Mouse (Mus musculus): ENCODE measurements around the gene Sln.

Sln gene

DNA sequence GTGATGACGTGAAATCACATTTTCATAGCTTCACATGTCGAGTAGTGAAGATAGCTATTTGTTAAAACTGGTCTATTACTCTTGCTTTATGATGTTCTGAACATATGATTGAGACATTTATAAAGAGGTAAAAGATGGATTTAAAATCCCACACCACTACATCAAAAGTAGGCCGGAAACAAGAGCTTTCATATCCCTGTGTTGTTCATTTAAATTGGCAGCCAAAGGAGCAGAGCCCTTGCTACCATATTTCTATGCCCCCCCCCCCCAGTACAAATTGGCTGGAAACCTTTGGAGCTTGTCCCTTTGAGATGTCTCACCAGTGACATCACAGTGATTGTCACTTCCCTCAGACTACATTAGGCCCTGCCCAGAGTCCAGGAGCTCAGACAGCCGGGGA lies at the start of gene Sln:
Gene Sln, plus strand, starts transcription at position 301 of the 400 bp plus-strand sequence.
- no peak for DNase-seq (ENCODE audit: low read depth in 1 of 2, low spot score in 2 of 2)

DNA sequence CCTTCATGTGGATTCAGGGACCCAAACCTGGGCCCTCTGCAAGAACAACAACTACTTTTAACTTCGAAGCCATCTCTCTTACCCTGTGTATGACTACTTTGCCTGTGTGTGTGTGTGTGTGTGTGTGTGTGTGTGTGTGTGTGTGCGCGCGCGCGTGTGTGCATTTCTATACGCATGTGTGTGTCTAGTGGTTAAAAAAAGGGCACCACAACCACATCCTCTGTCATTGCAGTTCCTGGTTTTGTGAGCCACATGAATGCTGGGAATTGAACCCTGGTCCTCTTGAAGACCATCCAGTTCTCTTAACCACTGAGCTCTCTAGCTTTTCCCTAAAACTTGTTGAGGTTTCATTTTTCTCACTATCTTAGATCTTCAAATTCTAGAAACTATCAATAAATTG lies 47.0 kb upstream of the Sln start:
- DNase-seq (ENCODE audit: low read depth in 1 of 2, low spot score in 2 of 2), result no peak

DNA sequence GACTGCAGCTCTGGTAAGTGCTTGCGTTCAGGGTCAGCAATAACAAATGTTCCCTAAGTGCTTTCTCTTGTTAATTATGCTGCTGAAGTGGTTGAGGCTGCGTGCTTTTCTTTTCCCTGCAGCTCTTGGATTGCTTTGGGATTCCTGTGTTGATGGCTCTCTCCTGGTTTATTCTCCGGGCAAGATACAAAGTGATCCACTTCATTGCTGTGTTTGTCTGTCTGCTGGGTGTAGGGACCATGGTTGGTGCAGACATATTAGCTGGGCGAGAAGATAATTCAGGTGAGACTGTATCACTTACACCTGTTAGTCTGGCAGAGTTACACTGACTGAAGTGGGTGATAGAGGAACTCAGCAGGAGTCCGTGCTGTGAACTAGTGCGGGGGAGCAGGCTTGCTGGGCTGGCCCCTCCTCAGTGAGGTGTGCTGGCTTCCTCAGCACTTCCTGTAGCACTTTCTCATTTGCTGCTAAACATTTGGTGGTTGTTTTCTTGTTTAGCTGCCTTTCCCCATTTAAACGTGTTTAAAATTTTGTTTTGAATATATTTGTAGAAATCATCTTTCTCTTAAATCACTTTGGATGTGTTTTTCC lies 43.4 kb upstream of the Sln start:
- no peak for DNase-seq (ENCODE audit: low read depth in 1 of 2, low spot score in 2 of 2)

DNA sequence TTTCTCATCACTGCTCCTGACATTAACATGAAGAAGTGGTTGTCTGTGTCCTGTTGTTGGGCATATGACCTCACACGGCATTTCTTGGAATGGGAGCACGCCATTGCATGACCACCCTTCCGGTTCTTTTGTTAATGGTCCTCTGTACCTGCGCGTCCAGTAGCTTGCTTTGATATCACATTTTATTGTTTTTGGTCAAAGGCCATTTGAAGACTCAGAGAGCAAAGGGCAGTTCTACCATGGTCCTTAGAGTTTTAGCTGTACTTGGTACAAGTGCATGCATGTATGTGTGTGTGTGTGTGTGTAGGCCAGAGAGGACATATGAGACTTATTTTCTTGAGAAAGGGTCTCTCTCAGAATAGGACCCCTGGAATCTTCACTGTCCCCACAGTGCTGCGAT lies 36.5 kb upstream of the Sln start:
- DNase-seq (ENCODE audit: low read depth in 1 of 2, low spot score in 2 of 2), result no peak

DNA sequence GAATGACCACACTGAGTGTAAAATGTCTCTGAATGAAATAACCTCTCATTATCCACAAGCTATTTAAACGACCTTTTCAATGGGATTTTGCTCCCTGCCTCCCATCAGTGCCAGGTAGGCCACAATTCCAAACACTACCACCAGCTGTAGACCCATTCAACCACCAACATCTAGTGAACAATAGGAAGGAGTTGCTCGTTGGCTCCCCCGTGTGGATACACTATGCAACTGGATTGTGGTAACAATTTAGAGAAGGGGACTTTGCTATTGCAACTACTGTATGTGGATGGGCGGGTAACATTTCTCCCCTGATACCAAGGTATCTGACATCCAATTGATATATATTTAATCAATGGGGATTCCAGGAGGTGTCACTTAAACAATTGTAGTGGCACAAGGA lies 31.2 kb upstream of the Sln start:
- peak; percentile 5 to 9 for DNase-seq (ENCODE audit: low read depth in 1 of 2, low spot score in 2 of 2)

DNA sequence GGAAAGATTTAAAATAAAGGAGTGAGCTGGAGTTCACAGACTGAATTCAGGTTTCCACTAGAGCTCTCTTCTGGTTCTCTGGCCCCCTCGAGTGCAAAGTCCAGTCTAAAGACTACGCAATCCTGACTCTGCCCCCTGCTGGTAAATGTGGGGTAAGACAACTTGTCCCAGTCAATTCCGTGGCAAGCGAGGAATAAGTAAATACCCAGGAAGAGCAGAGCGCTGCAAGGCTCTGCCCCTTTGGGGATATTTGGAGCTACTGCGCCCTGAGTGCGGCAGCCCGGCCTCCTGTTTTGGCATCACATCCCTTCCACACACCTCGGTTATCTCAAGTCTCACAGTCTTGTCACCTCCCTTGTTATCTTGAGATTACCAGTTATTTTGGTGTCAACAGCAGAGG lies 24.6 kb upstream of the Sln start:
- DNase-seq (ENCODE audit: low read depth in 1 of 2, low spot score in 2 of 2), result no peak

DNA sequence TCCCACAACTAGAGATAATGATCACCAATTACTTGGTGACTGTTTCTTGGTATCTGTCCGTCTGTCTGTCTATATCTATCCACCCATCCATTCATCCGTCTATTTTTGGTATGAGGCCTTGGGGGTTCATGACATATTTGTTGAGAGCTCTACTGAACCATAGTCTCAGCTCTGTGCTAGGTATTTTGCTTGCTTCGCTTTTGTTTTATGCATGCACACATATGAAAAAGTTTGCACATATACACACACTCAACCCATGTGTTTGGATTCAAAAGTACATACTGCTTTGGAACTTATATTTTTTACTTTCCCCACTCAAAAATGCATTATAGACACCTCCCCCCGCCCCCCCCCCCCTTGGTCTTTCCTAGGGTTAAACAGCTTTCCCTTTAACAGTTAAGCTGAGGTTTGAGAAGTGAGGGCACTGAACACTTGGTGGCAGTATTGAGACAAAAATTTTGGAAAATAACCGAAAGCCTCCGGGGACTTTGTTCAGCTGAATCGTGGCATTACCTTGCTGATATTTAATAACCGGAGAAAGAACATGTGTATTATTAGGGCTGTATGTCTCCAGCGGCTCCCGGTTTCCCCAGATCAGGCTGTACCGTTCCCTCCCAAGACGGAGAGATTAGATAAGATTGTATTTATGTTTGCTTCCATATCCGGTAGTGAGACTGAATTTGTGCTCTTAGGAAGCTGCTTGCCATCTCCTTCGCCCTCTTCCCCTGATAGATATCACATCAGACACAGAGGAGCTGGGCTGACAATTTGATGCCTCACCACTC lies 20.7 kb upstream of the Sln start:
- DNase-seq (ENCODE audit: low read depth in 1 of 2, low spot score in 2 of 2), result no peak

DNA sequence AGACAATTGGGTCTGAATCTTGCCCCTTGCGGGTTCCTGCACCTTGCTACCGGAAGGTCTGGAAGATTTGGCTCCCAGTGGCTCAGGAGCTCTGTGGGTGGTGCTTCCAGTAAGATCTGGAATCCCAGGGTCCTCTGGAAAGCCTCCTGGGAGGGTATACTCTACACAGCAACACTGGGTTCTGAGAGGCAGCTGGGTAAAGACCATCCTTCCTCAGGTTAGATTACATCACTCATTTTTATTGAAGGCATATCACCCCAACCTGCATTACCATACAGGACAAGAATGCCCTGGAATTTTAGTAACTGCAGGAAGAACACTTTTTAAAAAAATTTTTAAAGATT lies 20.1 kb upstream of the Sln start:
- no peak for DNase-seq (ENCODE audit: low read depth in 1 of 2, low spot score in 2 of 2)

DNA sequence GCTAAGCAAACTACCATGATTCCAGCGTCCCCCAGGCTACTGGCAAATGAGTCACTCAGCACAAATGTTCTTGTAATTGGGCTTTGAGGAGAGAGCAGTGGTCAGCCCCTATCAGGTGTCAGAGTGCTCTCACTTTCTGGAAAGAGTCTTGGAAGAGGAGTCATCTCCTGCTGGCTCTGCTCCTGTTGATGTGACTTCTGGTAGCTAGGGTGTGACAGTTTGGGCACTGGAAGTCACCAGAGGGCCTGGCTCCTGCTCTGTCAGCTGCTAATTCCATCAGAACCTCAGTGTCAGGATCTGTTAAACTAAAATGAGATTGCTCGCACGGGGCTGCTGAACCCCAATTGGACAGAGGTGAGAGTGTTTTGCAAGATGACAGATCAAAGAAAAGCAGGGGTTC lies 14.9 kb upstream of the Sln start:
- no peak for DNase-seq (ENCODE audit: low read depth in 1 of 2, low spot score in 2 of 2)

DNA sequence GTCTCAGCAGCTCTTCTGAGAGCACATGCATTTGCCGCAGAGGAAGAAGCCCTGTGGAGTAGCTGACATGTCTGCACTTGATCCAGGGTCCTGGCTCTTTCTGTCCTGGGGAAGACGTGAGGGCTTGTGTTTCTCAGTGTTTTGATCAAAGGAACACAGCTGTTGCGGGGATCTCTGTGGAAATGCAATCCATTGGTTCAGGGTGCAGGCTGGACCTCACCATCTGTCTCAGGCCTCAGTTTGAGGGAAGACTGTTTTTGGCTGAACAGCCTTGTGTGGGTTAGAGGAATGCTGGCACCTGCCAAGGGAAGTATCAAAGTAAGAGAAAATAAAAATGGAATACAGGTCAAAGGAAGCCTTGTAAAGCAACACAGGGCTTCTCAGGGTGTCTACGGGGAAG lies 14.0 kb upstream of the Sln start:
- no peak for DNase-seq (ENCODE audit: low read depth in 1 of 2, low spot score in 2 of 2)

DNA sequence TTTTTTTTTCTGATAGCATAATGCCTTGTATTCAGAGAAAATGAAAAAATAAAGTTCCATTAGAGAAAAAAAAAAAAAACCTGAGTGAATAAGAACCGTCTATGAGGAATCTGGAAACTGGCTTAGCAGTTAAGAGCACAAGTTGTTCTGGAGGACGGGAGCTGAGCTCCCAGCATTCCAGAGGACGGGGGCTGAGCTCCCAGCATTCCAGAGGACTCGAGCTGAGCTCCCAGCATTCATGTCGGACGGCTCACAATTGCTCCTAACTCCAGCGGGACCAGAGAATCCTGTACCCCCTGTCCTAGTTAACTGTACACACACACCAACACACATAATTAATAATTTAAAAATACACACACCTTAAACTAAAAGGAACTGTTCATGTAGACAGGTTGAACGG lies 11.1 kb upstream of the Sln start:
- no peak for DNase-seq (ENCODE audit: low read depth in 1 of 2, low spot score in 2 of 2)

DNA sequence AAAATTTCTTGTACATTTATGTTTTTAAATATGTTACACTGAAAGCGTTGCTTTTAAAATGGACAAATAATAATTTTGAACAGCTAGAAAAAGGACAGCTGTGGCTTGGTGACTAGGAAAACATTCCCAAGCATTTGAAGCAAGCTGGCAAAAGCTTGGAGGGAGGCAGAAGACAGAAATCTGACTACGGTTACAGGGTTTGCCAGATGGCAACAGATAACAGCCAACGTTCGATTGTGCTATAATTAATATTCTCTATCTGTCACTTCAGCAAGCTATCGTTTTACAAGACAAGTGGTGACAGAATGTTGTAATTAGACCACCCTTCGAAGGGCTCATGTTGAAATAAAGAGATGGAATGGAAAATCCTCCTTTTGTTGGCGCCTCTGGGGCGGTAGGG lies 1.4 kb upstream of the Sln start:
- DNase-seq (ENCODE audit: low read depth in 1 of 2, low spot score in 2 of 2), result no peak

DNA sequence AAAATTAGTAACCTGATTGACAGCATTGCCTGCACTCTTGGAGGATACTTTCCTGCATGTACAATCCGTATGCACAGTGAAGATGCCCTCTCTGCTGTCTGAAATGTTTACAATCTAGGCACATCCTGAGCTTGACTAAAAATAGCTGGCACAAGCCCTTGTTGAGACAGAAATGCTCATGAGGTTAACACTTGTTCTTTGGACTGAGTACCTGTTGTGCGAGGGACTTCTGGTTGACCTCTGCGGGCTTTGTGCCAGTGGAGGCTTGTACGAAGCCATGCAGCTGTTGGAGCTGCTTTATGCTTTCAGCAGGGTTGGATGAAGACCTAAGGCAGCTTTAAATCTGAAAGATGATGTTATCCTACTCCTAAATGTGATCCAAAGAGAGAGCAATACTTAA lies 2.2 kb downstream of the Sln start:
- DNase-seq (ENCODE audit: low read depth in 1 of 2, low spot score in 2 of 2), result no peak

DNA sequence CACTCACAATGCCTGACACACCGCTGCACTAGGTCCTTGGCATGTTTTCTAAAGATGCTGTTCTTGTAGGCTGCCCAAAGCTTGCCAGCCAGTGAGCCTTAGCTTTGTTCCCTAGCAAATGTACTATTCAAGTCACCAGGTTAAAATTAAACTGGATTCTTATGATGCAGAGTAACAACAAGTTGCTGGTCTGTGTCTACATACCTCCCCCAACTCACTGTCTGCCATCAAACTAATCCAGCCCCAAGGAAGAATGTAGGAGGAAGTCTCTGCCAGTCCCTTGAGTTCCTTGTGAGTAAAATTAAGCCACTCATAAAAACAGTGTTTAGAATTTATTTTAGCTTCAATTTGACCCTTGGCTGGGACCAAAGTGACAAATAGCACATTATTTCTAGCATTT lies 3.7 kb downstream of the Sln start:
- no peak for DNase-seq (ENCODE audit: low read depth in 1 of 2, low spot score in 2 of 2)

DNA sequence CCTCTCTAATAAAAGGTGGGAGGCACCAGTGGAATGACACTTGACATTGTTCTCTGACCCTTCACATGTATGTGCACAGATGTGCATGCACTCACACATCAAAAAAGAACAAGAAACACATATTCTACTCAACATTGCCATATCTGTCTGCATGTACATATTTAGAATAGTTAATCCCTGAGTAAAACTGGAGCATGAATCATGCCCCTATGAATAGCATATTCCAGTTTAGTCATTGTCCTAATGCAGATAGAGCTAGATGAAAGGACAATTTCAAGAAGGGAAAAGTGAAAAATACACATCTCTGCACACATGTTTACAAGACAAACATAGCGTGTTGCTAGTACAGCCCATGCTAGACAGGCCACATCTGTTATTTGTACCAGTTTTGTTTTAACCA lies 4.6 kb downstream of the Sln start:
- DNase-seq (ENCODE audit: low read depth in 1 of 2, low spot score in 2 of 2), result no peak

DNA sequence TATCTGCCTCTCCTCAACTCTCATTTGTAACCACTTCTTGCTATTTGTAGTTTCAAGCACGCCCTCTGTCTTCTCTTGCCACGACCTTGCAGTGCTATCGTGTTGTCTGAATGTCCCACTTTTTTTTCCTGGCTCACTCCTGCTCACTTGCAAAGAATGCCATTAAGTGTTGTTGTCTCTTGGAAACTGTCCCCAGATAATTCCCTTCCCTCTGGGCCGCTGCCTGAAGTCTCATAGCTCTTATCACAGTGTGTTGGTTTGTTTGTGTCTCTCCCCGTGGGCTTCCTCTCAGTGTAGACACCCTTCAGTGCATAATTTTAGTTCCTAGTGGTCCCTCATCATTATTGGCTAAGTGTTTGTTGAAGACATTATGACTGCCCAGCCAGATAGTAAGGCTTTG lies 7.9 kb downstream of the Sln start:
- no peak for DNase-seq (ENCODE audit: low read depth in 1 of 2, low spot score in 2 of 2)

DNA sequence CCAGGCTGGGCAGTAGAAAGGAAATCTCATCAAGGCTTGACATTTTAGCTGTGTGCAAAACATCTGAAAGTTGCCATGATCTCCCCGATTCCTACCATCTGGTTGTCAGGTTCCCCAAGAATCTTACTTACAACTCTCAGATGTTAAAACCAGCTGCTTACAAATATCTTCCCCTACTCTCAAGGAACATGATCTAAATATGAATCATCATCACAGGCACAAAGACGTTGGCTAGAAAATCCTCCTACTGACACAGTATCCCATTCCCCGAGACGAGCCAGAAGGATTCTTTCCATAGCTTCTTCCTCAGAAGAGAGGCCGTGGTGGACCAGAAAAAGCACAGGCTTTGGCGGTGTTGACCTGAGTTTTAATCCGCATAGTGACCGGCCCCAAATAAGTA lies 23.3 kb downstream of the Sln start:
- DNase-seq (ENCODE audit: low read depth in 1 of 2, low spot score in 2 of 2), result no peak

DNA sequence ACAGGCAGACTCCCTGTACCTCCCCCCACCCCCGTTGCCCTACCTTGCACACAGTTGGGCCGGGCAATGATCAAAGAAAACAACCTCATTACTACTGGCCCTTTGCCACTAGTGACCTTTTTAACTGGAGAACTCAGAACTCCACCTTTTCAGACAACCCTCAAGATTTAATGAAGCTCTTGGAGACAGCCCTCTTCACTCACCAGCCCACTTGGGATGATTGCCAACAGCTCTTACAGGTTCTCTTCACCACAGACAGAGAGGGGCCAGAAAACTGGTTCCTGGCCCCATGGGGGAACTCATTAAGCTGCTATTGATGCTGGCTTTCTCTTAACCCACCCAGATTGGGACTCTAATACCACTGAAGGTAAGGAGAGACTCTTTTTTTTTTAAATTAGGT lies 27.5 kb downstream of the Sln start:
- DNase-seq (ENCODE audit: low read depth in 1 of 2, low spot score in 2 of 2), result no peak

DNA sequence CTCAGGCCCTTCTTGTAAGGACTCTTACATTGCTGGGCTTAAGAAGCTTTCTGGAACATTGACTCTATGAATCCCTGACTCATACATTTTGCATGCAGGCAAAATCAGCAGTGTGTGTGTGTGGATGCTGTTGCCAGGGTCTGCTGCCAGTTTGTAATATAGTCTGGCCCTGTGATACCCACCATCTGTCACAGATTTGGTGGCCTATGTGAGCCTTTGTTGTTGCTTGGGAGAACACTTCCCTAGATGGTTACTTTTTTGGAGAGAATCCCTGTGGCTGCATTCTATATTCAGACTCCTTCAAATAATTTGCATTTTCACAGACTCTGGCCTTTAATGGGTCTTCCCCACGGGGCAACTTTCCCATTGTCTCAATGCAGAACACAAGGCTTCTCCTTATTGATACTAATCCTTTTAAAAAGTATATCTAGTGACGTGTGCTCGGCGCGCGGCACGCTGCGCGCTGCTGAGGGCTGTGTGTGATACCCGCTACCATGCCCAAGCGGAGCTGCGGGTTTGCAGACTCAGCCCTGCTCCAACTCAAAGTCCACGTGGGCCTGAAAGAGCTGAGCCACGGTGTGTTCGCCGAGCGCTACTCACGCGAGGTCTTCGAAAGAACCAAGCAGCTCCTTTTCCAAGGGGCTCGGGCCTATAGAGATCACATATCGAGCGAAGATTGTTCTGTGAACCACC lies 33.8 kb downstream of the Sln start:
- no peak for DNase-seq (ENCODE audit: low read depth in 1 of 2, low spot score in 2 of 2)

DNA sequence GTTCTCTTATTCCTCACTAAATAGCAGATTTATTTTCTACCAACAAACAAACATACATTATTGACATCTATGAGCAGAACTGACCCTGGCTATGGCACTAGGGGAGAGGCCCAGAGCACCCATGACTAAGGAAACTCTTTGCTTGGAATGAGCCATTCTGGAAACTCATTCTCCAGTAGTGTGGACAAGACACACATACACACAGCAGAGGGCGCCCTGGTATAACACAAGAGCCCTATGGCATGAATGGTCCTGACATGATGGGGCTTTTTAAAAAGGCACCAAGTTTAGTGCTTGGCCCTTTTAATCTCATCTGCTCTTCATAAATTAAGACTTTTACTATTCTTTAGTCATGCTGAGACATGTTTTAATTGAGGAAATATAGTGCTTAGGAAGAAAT lies 40.1 kb downstream of the Sln start:
- no peak for DNase-seq (ENCODE audit: low read depth in 1 of 2, low spot score in 2 of 2)

DNA sequence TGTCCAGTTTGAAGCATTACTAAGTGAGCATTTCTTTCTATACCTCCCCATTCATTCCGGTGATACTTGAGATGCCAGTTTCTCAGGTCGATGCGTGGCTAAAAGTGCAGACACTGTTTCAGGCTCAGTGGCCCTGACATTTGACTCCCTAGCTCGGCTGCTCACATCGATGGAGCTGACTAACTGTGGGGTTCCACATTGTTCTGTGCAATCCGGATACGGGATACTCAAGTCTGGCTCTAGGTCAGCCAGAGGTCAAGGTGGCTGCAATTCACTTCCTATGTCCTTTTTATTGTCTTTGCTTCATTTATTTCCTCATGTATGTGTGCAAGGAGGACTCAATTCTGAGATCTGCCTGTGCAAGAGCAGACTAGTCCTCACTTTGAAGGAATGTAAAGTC lies 45.9 kb downstream of the Sln start:
- DNase-seq (ENCODE audit: low read depth in 1 of 2, low spot score in 2 of 2), result no peak

DNA sequence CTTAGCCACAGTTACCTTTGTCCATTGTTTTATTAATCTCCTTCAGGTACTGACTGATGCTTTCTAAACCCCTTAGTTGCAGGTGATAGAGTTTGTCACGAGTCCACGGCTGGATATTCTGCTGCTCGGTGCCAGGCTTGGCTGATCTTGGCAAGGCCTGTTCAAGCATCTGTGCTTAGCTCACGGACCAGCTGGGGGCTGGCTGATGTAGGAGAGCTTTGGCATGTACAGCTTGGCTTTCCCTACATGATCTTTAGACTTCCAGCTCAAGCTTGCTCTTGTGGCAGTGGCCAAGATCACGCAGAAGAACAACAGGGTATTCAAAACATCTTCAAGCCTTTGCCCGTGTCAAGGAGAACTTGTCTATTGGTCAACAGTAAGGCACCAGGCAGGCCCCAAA lies 49.9 kb downstream of the Sln start:
- no peak for DNase-seq (ENCODE audit: low read depth in 1 of 2, low spot score in 2 of 2)

Data from monocyte, adult 2 months (primary cell).